Mouse (Mus musculus): ENCODE measurements around the gene B9d2.

B9d2 gene

DNA sequence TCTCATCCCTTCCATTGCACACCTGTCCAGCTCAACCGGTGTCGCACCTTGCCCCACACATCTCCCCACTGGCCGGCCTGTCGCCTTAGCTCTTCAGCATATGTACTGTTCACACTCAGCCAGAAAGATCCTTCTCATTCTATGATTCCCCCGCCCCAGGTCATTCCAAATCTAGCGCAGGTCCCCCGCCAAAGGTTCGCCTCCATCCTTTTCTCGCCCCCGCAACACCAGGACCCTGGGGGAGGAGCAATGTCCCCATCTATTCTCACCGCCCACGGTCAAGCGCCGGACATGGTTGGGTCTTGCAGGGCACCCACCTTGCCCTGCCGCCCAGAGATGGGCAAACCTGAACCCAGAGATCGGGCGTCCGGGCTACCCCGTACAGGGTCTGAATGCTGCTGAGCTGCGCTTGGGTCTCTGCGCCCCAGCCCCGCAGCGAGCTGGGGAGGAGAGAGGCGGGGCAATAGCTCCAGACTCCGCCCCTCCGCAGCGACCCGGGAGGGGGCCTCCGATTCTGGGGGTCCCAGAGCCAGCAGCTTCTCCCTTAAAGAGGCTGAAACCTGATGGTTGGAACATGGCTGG, 5.8 kb upstream of the B9d2 start, which contains the start of gene Tmem91:
TSS of gene Tmem91 (minus strand) at position 448 of the 582 bp plus-strand sequence.
- DNase-seq (ENCODE audit: low read depth, low spot score): no peak

DNA sequence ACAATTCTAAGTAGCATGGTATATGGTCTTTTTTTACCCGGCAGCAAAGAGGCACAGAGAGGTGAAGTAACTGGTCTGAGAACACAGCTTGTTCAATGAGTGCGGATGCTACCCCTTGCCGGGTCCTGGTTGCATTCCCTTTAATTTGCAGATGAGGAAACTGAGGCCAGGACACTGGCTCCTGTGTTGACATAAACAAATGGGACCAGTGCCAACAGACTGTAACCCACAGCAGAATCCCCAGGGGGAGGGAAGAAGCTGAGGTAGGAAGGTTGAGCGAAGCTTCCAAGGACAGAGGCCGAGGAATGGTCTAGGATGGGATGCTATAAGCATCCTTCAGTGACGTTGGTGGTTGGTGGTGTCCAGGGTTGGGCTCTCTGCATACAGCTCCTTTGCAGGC, 5.2 kb upstream of the B9d2 start:
- no peak for DNase-seq (ENCODE audit: low read depth, low spot score)

DNA sequence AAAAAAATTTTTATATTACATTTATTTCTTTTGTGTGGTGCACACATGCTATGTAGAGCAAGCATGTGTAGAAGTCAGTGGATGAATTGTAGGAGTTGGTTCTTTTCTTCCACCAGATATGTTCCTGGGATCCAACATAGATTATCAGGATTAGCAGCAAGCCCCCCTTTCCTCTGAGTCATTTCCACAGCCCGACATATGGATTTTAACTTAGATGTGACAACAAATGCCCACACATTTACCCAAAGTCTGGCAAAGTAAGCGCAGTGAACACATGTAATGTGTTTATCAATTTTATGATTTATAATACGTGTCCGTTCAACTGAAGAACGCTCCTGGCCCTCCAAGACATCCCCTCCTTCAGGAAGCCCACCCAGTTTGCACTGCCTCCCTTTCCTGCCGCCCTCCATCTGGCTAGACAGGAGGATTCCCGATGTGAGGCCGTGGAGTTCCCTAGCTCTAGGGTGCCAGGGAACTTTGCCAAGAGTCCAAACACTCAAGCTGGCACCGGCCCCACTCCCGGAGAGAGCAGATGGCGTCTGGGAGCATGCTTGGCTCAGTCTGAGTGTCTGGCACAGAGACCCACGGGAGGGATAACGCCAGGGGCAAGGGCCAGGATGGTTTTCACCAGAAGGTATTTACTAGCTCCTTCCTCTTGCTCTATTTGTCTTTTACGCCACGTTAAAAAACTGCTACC, 4.3 kb upstream of the B9d2 start:
- DNase-seq (ENCODE audit: low read depth, low spot score): peak; percentile 81

DNA sequence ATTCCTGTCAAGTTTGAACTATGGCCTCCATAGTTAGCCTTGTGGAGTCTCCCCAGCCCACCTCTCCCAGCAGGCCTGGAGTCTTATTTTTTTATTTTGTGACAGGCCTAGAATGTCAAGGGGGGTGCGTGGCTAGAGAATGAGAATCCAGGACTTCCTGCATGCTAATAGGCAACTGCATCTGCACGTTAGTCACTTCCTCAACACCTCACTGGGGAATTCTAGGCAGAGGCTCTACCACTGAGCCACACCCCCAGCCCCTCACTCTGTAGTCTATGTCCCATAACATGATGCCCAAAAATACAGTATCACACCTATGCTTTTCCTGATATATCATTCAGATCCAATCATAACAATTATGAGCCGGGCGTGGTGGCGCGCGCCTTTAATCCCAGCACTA, 3.6 kb upstream of the B9d2 start:
- no peak for DNase-seq (ENCODE audit: low read depth, low spot score)

DNA sequence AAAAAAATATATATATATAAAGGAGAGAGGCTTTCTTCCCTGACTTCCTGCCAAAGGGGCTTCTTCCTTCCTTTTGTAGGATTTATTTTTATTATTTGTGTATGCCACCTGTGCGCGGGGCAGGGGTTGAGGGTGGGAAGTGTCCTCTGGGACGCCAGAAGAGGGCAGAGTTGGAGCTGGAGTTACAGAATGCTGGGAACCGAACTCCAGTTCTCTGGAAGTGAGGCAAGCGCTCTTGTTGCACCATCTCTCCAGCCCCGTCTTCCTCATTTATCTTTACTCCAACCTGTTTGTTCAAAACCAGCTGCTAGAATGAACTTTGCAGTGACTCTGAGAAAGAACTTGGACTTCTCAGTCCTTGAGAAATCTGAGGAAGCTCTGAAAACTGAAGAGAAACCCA, 609 bp upstream of the B9d2 start:
- DNase-seq (ENCODE audit: low read depth, low spot score): no peak

DNA sequence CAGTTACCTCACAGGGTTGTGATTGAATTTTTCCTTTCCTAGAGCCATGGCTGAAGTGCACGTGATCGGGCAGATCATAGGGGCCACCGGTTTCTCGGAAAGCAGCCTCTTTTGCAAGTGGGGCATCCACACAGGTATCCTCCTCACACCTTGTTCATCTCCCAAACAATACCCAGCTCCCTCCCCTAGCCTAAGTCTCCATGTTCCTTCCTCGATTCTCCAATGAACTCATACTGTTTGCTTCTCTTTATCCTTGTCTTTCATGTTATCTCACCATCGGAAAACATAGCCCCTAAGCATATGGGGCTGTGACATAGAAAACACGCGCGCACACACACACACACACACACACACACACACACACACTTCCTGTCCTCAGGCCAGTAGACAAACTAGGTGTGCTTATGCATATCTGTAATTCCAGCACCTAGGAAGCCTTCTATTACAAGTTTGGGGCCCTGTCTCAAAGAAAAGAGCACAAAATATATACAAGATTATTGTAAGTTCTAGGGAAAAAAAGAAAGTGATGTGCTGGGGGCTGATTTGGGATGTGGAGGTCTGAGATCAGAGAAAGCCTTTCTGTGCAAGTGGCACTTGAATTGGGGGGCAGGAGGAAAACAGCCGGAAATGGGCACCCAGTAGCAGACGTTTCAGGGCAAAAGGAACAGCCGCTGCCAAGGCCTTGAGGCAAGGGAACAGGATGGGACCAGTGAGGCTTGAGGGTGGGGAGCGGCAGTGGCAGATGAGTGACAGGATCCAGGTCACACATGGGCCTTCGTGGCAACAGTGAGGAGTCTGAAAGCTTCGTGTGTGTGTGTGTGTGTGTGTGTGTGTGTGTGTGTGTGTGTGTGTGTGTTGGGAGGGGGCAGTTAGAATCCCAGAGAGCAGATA, 1.0 kb downstream of the B9d2 start:
- DNase-seq (ENCODE audit: low read depth, low spot score): no peak

DNA sequence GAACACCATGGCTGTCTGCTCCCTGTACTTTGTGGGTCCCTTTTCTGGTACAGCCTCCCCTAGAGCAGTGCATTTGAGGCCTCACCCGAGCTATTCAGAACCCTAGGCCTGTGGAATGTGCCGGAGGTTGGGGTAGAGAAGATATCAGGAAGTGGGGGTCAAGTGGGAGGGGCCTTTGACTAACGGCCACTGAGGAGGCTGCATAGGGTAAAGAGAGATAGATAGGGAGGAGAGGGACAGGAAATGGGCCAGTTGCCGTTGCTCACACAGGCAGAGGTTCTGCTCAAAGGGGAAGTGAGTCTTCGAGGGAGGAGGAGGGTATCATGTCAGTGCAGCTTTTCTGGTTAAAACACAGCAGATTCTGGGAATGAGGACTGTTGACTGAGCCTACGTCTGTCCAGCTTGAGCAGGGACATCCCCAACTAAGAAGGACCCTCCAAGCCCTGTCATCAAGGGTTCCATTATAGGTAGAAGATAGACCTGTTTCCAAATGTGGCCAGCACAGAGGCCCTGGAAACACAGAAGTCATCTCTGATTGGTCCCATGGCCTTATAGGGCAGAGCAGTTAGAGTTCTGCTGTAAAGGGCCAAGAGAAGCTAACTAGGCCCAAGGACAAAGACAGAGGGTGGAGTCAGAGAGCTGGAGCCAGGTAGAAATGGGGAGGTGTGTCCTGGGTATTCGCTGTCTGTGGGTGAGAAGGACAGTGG, 3.0 kb downstream of the B9d2 start:
- DNase-seq (ENCODE audit: low read depth, low spot score): no peak

DNA sequence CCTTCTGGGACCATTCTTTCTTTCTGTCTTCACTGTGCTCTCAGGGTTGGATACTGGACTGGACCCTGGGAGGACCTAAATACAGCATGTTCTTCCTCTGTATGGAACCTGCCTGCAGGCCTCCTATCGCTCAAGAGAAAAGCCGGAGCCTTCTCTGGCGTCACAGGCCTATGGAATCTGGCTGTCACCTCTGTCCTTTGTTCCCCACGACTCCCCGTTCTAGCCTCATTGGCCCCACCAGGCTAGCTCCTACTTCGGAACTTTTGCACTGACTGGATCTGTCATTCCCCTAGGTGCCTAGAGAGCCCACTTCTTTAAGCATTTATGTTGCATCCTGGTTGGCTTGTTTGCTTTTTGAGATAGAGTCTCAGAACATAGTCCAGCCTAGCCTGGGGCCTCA, 4.1 kb downstream of the B9d2 start:
- no peak for DNase-seq (ENCODE audit: low read depth, low spot score)

DNA sequence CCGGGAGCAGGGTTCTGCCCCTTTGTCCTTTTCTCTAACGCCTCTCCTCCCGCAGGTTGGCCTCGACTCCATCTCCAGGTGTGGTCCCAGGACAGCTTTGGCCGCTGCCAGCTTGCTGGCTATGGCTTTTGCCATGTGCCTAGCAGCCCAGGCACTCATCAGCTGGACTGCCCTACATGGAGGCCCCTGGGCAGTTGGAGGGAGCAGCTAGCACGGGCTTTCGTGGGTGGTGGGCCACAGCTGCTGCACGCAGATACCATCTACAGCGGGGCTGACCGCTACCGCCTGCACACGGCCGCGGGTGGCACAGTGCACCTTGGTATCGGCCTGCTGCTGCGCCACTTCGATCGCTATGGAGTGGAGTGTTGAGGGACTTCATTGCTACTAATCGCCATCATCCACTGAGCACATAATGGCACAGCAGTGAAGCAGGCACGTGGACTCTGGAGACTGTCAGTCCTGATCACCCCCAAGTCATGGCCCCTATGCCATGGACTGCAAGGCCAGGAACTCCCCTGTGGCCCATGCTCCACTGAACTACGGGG, 5.4 kb downstream of the B9d2 start:
- DNase-seq (ENCODE audit: low read depth, low spot score): no peak

DNA sequence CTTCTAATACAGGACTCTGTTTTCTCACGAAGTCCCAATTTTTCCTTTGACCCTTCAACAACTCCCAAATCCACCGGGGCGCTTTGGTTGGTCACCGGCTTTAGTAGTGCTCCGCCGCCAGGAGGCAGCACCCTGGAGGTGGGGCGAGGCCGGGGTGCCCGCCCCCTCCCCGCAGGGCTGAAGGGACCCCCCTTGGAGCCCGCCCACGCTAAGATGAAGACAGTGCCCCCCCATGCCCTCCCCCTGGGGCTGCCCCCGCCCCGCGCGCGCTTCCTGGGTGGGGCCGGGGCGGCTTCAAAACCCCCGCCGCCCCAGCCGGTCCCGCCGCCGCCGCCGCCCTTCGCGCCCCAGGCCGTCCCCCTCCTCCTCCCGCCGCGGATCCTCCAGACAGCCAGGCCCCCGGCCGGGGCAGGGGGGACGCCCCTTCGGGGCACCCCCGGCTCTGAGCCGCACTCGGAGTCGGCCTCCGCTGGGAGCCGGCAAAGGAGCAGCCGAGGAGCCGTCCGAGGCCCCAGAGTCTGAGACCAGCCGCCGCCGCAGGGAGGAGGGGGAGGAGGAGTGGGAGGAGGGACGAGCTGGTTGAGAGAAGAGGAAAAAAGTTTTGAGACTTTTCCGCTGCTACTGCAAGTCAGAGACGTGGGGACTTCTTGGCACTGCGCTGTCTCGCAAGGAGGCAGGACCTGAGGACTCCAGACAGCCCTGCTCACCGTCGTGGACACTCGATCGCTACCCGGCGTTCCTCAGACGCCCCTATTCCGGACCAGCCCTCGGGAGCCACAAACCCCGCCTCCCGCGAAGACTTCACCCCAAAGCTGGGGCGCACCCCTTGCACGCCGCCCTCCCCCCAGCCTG, 6.3 kb downstream of the B9d2 start, which contains the start of gene Tgfb1:
TSS of gene Tgfb1 (plus strand) at position 323 of the 852 bp plus-strand sequence.
- DNase-seq (ENCODE audit: low read depth, low spot score): no peak

DNA sequence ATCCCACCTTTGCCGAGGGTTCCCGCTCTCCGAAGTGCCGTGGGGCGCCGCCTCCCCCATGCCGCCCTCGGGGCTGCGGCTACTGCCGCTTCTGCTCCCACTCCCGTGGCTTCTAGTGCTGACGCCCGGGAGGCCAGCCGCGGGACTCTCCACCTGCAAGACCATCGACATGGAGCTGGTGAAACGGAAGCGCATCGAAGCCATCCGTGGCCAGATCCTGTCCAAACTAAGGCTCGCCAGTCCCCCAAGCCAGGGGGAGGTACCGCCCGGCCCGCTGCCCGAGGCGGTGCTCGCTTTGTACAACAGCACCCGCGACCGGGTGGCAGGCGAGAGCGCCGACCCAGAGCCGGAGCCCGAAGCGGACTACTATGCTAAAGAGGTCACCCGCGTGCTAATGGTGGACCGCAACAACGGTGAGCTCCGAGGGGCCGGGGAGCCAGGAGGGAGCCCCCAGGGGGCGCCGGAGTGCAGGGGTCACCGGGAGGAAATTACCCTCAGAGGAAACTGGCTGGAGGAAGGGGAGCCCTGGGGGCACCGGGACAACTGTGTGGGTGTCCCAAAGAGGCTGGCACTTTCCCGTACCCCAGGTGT, 7.3 kb downstream of the B9d2 start:
- DNase-seq (ENCODE audit: low read depth, low spot score): no peak

DNA sequence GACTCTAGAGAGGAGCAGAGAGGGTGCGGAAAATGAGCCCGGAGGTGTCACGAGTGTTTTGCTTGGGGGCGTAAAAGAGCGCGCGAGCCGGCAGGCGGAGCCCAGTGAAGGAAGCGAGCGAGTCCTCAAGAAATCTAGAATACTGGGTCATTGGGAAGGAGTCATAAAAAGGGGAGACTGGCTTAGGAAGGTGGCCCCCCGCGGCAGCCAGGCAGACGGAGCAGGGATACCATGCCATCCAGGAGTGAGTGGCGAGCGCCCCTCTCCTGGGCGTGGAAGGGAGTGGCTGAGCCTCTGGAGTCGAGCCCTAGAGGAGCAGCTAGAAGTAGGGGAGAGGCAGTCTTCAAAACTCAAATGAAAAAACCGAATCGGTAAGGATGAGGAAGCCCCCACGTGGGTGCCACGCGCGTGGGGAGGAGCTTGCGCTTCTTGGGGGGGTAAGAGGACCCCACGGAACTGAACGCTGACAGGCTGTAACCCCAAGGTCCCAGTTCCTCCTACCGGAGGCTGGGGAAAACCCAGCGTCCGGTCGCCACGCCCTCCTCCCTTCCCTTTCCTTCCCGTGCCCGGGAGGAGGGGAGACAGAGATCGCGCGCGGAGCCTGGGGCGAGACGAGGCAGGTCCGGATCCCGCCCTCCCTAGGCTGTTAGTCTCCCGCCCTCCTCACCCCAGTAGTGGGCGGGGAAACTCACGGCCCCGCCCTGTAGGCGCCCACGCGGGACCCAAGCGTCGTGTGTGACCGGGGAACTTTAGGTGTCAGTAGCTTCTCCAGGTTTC, 8.4 kb downstream of the B9d2 start:
- DNase-seq (ENCODE audit: low read depth, low spot score): no peak

DNA sequence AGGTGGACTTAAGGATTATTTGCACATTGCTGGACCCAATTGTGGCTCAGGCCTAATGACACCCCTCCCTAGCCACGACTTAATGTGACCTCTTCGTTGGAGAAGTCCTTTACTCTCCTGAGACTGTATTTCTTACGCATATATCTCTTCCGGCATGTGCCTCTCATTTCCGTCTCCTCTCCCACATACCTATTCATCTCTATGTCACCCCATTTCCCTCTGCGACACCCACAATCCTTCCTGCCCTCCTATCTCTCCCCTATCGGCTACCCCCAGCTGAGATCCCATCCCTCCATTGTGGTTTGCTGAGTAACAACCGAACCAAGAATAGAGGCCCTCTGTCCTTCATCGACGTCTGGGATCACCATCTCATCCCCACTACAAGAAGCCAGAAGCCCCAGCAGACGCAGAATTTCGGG, 9.0 kb downstream of the B9d2 start:
- no peak for DNase-seq (ENCODE audit: low read depth, low spot score)

DNA sequence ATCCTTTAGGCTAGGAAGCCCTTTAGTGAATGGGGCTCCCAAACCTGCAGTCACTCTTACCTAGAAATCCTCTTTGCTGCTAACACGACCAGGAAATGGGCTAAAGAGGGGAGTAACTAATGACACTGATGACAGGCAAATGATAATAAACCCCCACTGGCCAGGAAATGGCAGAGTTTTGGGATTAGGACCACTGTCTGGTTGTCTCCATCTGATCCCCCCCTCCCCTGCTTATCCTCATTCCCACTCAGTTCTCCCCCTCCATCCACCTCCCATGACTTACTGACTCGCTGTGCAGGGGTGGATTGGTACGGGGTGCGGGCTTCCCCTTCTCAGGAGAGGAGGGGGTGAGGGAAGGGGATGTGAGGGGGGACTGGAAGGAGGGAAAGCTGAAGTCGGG, 9.5 kb downstream of the B9d2 start:
- DNase-seq (ENCODE audit: low read depth, low spot score): no peak

DNA sequence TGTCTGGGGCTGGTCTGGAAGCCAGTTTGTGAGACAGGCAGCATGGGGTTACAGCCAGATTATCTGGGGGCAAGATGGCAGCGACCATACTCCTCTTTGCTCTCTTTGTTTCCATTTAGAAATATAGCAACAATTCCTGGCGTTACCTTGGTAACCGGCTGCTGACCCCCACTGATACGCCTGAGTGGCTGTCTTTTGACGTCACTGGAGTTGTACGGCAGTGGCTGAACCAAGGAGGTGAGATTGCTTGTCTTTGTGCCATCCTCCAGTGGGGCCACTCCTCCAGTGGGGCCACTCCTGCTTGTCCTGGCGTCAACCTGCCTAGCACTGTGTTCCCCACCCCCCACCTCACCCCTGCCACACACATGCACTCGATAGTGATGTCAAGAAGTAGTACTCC, 13.5 kb downstream of the B9d2 start:
- DNase-seq (ENCODE audit: low read depth, low spot score): no peak

DNA sequence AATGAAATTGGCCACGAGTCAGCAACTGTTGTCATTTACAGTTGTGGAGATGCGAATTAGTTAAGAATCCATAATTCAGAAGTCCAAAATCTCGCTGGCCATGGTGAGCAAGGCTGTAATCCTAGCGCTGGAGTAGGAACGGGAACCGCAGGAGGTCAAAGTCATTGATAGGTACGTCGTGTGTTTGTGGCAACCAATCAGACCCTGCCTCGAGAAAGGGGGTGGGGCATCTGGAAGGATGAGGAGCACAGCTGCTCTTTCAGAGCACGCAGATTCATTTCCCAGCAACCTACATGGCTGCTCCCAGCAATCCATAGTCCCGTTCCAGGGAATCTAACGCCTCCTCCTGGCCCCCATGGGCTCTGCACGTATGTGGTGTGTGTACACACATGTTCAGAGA, 19.3 kb downstream of the B9d2 start:
- DNase-seq (ENCODE audit: low read depth, low spot score): no peak

DNA sequence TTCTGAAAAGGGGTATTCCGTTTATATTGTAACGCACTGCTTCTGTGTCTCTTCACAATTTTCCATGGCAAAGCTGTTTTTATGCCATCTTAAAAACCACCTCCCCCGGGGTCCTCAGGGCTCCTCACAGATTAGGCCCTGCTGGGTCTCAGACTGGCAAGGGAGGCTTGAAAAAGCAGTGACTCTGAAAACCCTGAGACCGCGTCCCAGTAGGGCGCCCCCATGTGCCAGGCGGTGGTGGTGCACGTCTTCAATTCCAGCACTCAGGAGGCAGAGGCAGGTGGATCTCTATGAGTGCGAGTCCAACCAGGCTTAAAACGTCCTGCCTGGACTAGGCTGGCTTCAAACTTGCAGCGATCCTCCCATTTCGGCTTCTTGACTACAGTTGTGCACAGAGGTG, 20.2 kb downstream of the B9d2 start:
- no peak for DNase-seq (ENCODE audit: low read depth, low spot score)

DNA sequence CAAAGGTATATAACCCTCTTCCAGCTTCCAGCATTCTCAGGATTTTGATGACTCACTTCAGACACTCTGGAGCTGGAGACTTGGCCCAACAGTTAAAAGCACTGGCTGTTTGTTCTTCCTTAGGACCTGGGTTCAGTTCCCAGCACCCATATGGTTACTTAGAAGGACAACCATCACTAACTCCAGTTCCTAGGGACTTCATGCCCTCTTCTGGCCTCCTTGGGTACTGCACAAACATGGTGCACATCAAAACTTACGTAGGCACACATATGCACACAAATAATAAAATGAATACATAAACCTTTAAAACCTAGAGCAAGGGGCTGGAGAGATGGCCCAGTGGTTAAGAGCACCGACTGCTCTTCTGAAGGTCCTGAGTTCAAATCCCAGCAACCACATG, 21.8 kb downstream of the B9d2 start:
- DNase-seq (ENCODE audit: low read depth, low spot score): no peak

DNA sequence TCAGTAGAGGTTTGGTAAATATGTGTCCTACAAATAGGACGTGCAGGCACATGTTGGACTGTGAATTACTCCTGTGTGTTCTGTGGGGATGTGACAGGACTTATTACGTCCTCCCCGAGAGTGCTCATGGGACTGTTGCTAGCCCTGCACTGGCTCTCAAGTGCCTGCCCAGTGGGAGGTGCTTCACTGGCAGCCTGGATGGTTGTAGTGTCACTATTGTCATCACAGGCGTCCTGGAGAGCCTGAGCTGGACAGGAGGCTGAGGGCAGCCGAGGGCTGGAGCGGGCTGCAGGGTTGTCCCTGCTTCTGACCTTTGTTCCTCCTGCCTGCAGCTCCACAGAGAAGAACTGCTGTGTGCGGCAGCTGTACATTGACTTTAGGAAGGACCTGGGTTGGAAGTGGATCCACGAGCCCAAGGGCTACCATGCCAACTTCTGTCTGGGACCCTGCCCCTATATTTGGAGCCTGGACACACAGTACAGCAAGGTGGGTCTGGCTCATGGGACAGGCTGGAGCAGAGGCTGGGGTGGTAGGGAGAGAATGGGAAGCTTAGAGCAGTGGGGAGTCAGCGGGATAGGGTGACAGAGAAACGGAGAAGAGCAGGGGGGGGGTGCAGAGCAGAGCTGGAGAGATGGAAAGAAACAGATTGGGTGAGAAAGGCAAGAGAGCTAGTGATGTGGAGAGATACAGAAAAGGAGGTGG, 23.4 kb downstream of the B9d2 start:
- no peak for DNase-seq (ENCODE audit: low read depth, low spot score)

All from telencephalon, adult 2 months (tissue).